Mouse (Mus musculus) large intestine, adult 2 months (tissue): ENCODE data around the gene Rhoj. TPM values are rescaled to one million over a fixed set of nuclear protein-coding genes. Genes with fewer than 3 reads are reported as not detected.
"Not testable (repeated sequence)": the region's sequence is repeated elsewhere in the genome, so short reads cannot be mapped to it uniquely, and the experiment has no call there.

Source experiments
- DNase-seq: peaks from one replicate; pipeline ENCODE4 v3.0.0-alpha.2; 2012; ENCODE audit warnings: low read depth, low spot score
- WGBS: fragments of 180-500 bp; shearing (Covaris S2); methylation state at CpG from one replicate; pipeline ENCODE4 v1.1.7; 2018; 5-methylcytosine and 5-hydroxymethylcytosine counted together
- polyA plus RNA-seq: library from polyadenylated mRNA; depleted of rRNA; stranded (reverse); fragments of >200 nt; gene quantifications from 2 replicates; pipeline ENCODE4 v1.2.3, GENCODE M21; 2012

The Rhoj gene
- polyA plus RNA-seq, 1 experiment: 18.0 TPM

- no peak for DNase-seq
- WGBS: 86% methylated on average over 7 of the region's 7 CpGs
Observed at GRCm38 (mm10) chr12:75340331-75340730, 32.2 kb downstream of the Rhoj start.

- no peak for DNase-seq
- 76% methylated on average over 7 of the region's 7 CpGs for WGBS
Observed at GRCm38 (mm10) chr12:75348551-75348950, 40.4 kb downstream of the Rhoj start.

- 82% methylated on average over 5 of the region's 5 CpGs for WGBS
- not testable (repeated sequence) for DNase-seq
Observed at GRCm38 (mm10) chr12:75349537-75349936, 41.4 kb downstream of the Rhoj start.

- WGBS: 96% methylated on average over 5 of the region's 5 CpGs
- no peak for DNase-seq
Observed at GRCm38 (mm10) chr12:75350750-75351149, 42.6 kb downstream of the Rhoj start.

- no peak for DNase-seq
- 52% methylated on average over 7 of the region's 7 CpGs for WGBS
Observed at GRCm38 (mm10) chr12:75351846-75352245, 43.7 kb downstream of the Rhoj start.

- WGBS: 10% methylated on average over 6 of the region's 6 CpGs
- no peak for DNase-seq
Observed at GRCm38 (mm10) chr12:75352410-75352809, 44.3 kb downstream of the Rhoj start.

GRCm38 (mm10) chr12:75354354-75354753 is 46.2 kb downstream of the Rhoj start:
- DNase-seq: no peak
- 73% methylated on average over 7 of the region's 7 CpGs for WGBS

GRCm38 (mm10) chr12:75357781-75358180 is 49.7 kb downstream of the Rhoj start:
- no peak for DNase-seq
- 83% methylated on average over 4 of the region's 4 CpGs for WGBS

GRCm38 (mm10) chr12:75358714-75359113 is 50.6 kb downstream of the Rhoj start:
- no peak for DNase-seq
- WGBS: 55% methylated on average over 4 of the region's 4 CpGs

- DNase-seq: no peak
- WGBS: 58% methylated on average over 2 of the region's 2 CpGs
Observed at GRCm38 (mm10) chr12:75359500-75359899, 51.4 kb downstream of the Rhoj start.

- WGBS: 61% methylated on average over 5 of the region's 5 CpGs
- DNase-seq: no peak
Observed at GRCm38 (mm10) chr12:75359921-75360482, 51.9 kb downstream of the Rhoj start.

GRCm38 (mm10) chr12:75362456-75362855 is 54.3 kb downstream of the Rhoj start:
- 91% methylated on average over 16 of the region's 16 CpGs for WGBS
- DNase-seq: no peak

- 96% methylated on average over 4 of the region's 4 CpGs for WGBS
- DNase-seq: no peak
Observed at GRCm38 (mm10) chr12:75364416-75364815, 56.3 kb downstream of the Rhoj start.

- WGBS: 78% methylated on average over 14 of the region's 14 CpGs
- DNase-seq: no peak
Observed at GRCm38 (mm10) chr12:75365621-75366124, 57.6 kb downstream of the Rhoj start.

GRCm38 (mm10) chr12:75367371-75367770 is 59.2 kb downstream of the Rhoj start:
- no peak for DNase-seq
- WGBS: 77% methylated on average over 6 of the region's 6 CpGs

- no peak for DNase-seq
- 75% methylated on average over 5 of the region's 5 CpGs for WGBS
Observed at GRCm38 (mm10) chr12:75368527-75368926, 60.4 kb downstream of the Rhoj start.

- WGBS: 35% methylated on average over 2 of the region's 2 CpGs
- DNase-seq: no peak
Observed at GRCm38 (mm10) chr12:75369418-75369851, 61.3 kb downstream of the Rhoj start.

- 95% methylated on average over 10 of the region's 10 CpGs for WGBS
Observed at GRCm38 (mm10) chr12:75374437-75374836, 66.3 kb downstream of the Rhoj start.

GRCm38 (mm10) chr12:75375060-75375459 is 66.9 kb downstream of the Rhoj start:
- 90% methylated on average over 12 of the region's 12 CpGs for WGBS
- no peak for DNase-seq

More at GRCm38 (mm10) chr12:75374437-75374836, 66.3 kb downstream of the Rhoj start:
- no peak for DNase-seq

- no peak for DNase-seq
- WGBS: 78% methylated on average over 6 of the region's 6 CpGs
Observed at GRCm38 (mm10) chr12:75376126-75376525, 68.0 kb downstream of the Rhoj start.

GRCm38 (mm10) chr12:75386731-75387130 is 78.6 kb downstream of the Rhoj start:
- 83% methylated on average over 9 of the region's 9 CpGs for WGBS
- DNase-seq: no peak

- DNase-seq: no peak
- 73% methylated on average over 8 of the region's 8 CpGs for WGBS
Observed at GRCm38 (mm10) chr12:75387156-75387555, 79.0 kb downstream of the Rhoj start.
